In genomic region chr16:84834344-84834743, GRCm38 (mm10) we compare ENCODE assay signal across 8 mouse cellular contexts. TPM values are rescaled to one million over a fixed set of nuclear protein-coding genes. Genes with fewer than 3 reads are reported as not detected.
DNase-seq lines count a peak whose midpoint lies in the region; ATAC-seq lines count a peak whose summit lies in the region.

No protein-coding gene starts in this region.

- H3K9ac ChIP-seq in kidney, embryonic 14.5 days (ENCODE audit: low read depth, low read length) = peak overlapping the region; percentile 99
- peak overlapping the region; percentile 96 for H3K9ac ChIP-seq in hindbrain, embryonic 11.5 days (ENCODE audit: low read depth, low read length)

- WGBS in kidney, embryonic 14.5 days = under 1% methylated on average over 22 of the region's 22 CpGs
- WGBS in hindbrain, embryonic 11.5 days = under 1% methylated on average over 22 of the region's 22 CpGs
- WGBS in midbrain, embryonic 10.5 days = 1% methylated on average over 22 of the region's 22 CpGs

- no peak; the same call in 1 of the 2 replicates for ATAC-seq in kidney, embryonic 14.5 days (ENCODE audit: low FRiP score, low TSS enrichment)
- ATAC-seq in hindbrain, embryonic 11.5 days (ENCODE audit: low FRiP score) = no peak
- no peak for ATAC-seq in granulocyte monocyte progenitor cell, adult 5-6 weeks (replicated peaks; ENCODE audit: poor library complexity, severe bottlenecking)

- H3K27me3 ChIP-seq in kidney, embryonic 14.5 days (ENCODE audit: control insufficient read depth, insufficient read depth, low read length) = no peaks in the 10 kb centered on the region
- H3K27me3 ChIP-seq in hindbrain, embryonic 11.5 days (ENCODE audit: control insufficient read depth, insufficient read depth, low read length) = no peaks in the 10 kb centered on the region
- H3K27me3 ChIP-seq in midbrain, embryonic 10.5 days (ENCODE audit: low read depth, poor library complexity, severe bottlenecking) = no peaks in the 10 kb centered on the region

- peak overlapping the region; percentile 74 for H3K4me2 ChIP-seq in kidney, embryonic 14.5 days (replicated peaks; ENCODE audit: low read depth, low read length)
- H3K4me2 ChIP-seq in hindbrain, embryonic 11.5 days (replicated peaks; ENCODE audit: low read depth, low read length) = peak overlapping the region; percentile 55

- peaks cover 12% of the 10 kb centered on the region; the same call in 1 of the 2 replicates for H3K4me1 ChIP-seq in kidney, embryonic 14.5 days (ENCODE audit: control insufficient read depth, insufficient read depth, low read length)
- no peaks in the 10 kb centered on the region for H3K4me1 ChIP-seq in hindbrain, embryonic 11.5 days (replicated peaks; ENCODE audit: control insufficient read depth, insufficient read depth, low read length)
- peaks cover 26% of the 10 kb centered on the region for H3K4me1 ChIP-seq in midbrain, embryonic 10.5 days

- DNase-seq in kidney, adult 8-10 months = no peak
- DNase-seq in brain, adult 2 months (ENCODE audit: low read depth, low spot score) = peak; percentile 9
- DNase-seq in hindbrain, embryonic 11.5 days (ENCODE audit: low spot score) = no peak
- DNase-seq in midbrain, embryonic 10.5 days (ENCODE audit: low spot score) = no peak
- DNase-seq in thymus, postnatal 25 days = no peak
- no peak for DNase-seq in adrenal gland, adult 18-20 months (ENCODE audit: low spot score in 2 of 2)

- H3K4me3 ChIP-seq in kidney, embryonic 14.5 days (ENCODE audit: low read length) = peak overlapping the region; percentile 95
- peak overlapping the region; percentile 95 for H3K4me3 ChIP-seq in hindbrain, embryonic 11.5 days (ENCODE audit: low read depth, low read length)
- peak overlapping the region; percentile 94 for H3K4me3 ChIP-seq in midbrain, embryonic 10.5 days

- H3K27ac ChIP-seq in kidney, embryonic 14.5 days (ENCODE audit: low read depth, low read length) = peak overlapping the region; percentile 98
- peak overlapping the region; percentile 97 for H3K27ac ChIP-seq in hindbrain, embryonic 11.5 days (ENCODE audit: low read depth, low read length)
- H3K27ac ChIP-seq in midbrain, embryonic 10.5 days (replicated peaks) = peak overlapping the region; percentile 99

- no peaks in the 10 kb centered on the region for H3K9me3 ChIP-seq in kidney, embryonic 14.5 days (ENCODE audit: control insufficient read depth, low read length)
- no peaks in the 10 kb centered on the region for H3K9me3 ChIP-seq in hindbrain, embryonic 11.5 days (ENCODE audit: control insufficient read depth, low read length)
- no peaks in the 10 kb centered on the region for H3K9me3 ChIP-seq in midbrain, embryonic 10.5 days (replicated peaks)

- peaks cover 34% of the 10 kb centered on the region for H3K36me3 ChIP-seq in kidney, embryonic 14.5 days (ENCODE audit: control insufficient read depth, insufficient read depth, low read length)
- no peaks in the 10 kb centered on the region for H3K36me3 ChIP-seq in hindbrain, embryonic 11.5 days (ENCODE audit: control insufficient read depth, insufficient read depth, low read length)
- H3K36me3 ChIP-seq in midbrain, embryonic 10.5 days = peaks cover 54% of the 10 kb centered on the region

RNA-seq across cellular contexts. Expression of gene Gabpa, which starts 0.4 kb away (rescaled TPM):
- 27.5 and 44.7 TPM in 2 replicates for polyA plus RNA-seq in kidney, embryonic 14.5 days (2014; fragmentation: Nextera tagmentation; extraction: Ambion mirVana)
- polyA plus RNA-seq in hindbrain, embryonic 11.5 days (2014; fragmentation: Nextera tagmentation; extraction: Ambion mirVana) = 34.8 and 40.3 TPM in 2 replicates
- 35.5 and 37.5 TPM in 2 replicates for polyA plus RNA-seq in midbrain, embryonic 10.5 days (2016; fragmentation: Nextera tagmentation; extraction: Ambion mirVana)
- 45.8 and 70.9 TPM in 2 replicates for total RNA-seq in granulocyte monocyte progenitor cell, adult 5-6 weeks (2014; fragmentation: Nextera tagmentation)
- total RNA-seq in granulocyte monocyte progenitor cell, adult 5-6 weeks (2017) = 67.8 and 69.3 TPM in 2 replicates
- total RNA-seq in adrenal gland, adult 18-20 months (2021) = 10 to 100 TPM; 32.9 to 34.3 TPM

RNA-seq across cellular contexts. Expression of gene Atp5j, which starts 1.1 kb away (rescaled TPM):
- polyA plus RNA-seq in kidney, embryonic 14.5 days (2014; fragmentation: Nextera tagmentation; extraction: Ambion mirVana) = 989 and 1,322 TPM in 2 replicates
- 760 and 772 TPM in 2 replicates for polyA plus RNA-seq in hindbrain, embryonic 11.5 days (2014; fragmentation: Nextera tagmentation; extraction: Ambion mirVana)
- polyA plus RNA-seq in midbrain, embryonic 10.5 days (2016; fragmentation: Nextera tagmentation; extraction: Ambion mirVana) = 818 and 827 TPM in 2 replicates
- 504 and 603 TPM in 2 replicates for total RNA-seq in granulocyte monocyte progenitor cell, adult 5-6 weeks (2014; fragmentation: Nextera tagmentation)
- 303 and 340 TPM in 2 replicates for total RNA-seq in granulocyte monocyte progenitor cell, adult 5-6 weeks (2017)
- 100 to 1,000 TPM; 410 to 505 TPM for total RNA-seq in adrenal gland, adult 18-20 months (2021)
